Mouse (Mus musculus) cerebellum, postnatal 4 days (tissue): Measurements from ENCODE around the gene Cntn2.

Experiments
- DNase-seq, 2 experiments: peaks; one replicate each; pipeline ENCODE4 v3.0.0; 2022; ENCODE audit warnings: low spot score in 2 of 2, mixed read lengths in 1 of 2

Cntn2 gene

DNA sequence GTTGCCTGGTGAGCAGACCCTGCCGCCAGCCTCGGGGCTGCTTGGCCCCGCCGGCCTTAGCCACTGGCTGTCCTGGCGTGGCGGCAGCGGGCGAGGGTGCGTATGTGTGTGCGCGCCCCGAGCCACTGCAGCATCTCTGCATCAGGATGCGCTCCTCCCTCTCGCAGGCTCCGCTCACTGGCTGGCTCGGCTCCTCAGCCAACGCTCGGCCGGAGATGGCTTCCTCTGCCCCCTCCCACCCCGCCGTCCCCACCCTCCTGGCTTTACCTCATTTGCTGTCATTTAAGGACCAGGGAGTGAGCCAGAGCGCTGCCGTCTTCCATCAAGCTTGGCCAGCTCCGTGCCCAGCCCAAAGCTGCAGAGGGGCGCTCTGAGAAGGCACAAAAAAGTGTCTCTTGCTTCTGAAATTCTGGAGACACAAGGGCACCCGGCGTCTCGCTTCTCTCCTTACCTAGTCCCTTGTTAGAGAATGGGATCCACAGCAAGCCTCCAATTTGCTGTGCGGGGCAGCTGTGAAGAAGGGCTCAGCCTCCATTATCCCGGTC is at the start of gene Cntn2:
Gene Cntn2, minus strand, starts transcription at position 495 of the 545 bp plus-strand sequence.
- peak in 1 of 2 experiments; percentile 74 for DNase-seq

- DNase-seq = no peak
Observed at GRCm38 (mm10) chr1:132592145-132592544, 49.1 kb upstream of the Cntn2 start.

- no peak for DNase-seq
Observed at GRCm38 (mm10) chr1:132591399-132591930, 48.4 kb upstream of the Cntn2 start.

DNA sequence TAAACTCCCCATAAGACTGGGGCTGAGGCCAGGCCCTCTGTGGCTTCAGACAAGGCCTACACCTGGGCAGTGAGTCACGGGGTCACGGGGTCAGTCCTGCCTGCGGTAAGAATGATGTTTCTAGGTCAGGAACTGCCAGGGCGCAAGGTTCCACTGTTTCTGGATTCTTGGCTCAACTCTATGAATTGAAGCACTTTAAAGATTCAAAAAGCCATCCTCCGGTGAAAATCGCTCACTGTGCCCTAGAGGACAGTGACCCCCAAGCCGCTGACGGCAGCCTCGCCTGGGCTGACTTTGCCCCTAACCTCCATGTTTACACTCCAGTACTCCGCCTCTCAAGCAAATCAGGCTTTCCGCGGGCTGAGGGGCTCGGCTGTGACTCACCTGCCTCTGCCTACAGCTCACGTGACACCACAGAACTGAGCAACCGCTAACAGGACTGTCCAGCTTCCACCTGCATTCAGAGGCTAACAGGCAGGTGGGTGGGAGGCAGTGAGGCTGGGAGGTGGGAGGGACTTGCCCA is 43.7 kb upstream of the Cntn2 start:
- DNase-seq = no peak

DNA sequence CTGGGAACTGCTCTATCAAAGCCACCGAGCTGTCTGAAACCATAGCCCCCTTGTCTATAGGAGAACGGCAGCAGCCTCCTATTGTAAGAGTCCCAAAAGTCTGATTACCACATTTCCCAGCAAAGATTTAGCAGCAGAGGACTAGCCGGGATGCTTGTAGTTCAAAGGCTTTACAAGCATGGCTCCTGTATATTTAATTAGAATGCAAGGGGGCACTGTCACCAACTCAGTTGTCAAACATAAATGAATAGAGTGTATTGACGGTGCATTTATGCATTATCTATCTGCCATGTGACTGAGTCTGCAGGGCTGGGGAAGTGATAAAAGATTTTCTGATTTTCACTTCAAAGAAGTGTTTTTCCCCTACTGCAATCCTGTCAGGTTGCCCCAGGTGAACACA is 42.3 kb upstream of the Cntn2 start:
- no peak for DNase-seq

DNA sequence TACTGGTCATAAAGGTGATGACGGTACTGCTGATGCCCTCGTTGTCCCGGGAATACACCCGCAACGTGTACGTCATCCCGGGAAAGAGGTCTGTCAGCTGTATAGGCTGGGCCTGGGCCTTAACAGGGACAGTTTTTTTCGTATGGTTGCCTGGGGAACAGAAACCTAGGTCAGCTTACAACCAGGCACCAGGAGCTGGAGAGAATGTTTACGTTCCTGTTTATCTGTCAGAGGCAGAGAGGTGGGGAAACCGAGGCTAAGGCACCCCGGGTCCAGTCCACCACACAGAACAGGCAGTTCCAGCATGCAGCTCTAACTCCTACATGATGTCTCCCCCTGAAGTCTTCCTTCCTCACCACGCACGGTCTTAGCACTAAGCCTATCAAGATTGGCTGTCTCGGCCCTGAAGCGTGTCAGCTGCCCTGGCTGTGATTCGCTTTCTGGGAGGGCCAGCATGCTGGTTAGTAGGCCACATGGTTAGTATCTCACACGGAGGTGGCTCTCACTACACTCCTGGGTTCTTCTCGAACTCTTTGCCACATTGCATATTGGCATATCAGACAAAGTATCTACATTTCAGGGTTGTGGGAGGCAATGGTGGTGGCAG is 40.0 kb upstream of the Cntn2 start:
- DNase-seq = no peak

- DNase-seq = no peak
Observed at GRCm38 (mm10) chr1:132581845-132582839, 39.1 kb upstream of the Cntn2 start.

- DNase-seq = no peak
Observed at GRCm38 (mm10) chr1:132580063-132580462, 37.0 kb upstream of the Cntn2 start.

GRCm38 (mm10) chr1:132576845-132577244 is 33.8 kb upstream of the Cntn2 start:
- no peak for DNase-seq

GRCm38 (mm10) chr1:132572851-132573250 is 29.8 kb upstream of the Cntn2 start:
- no peak for DNase-seq

GRCm38 (mm10) chr1:132571613-132572012 is 28.6 kb upstream of the Cntn2 start:
- no peak for DNase-seq

GRCm38 (mm10) chr1:132570906-132571305 is 27.9 kb upstream of the Cntn2 start:
- DNase-seq = no peak

DNA sequence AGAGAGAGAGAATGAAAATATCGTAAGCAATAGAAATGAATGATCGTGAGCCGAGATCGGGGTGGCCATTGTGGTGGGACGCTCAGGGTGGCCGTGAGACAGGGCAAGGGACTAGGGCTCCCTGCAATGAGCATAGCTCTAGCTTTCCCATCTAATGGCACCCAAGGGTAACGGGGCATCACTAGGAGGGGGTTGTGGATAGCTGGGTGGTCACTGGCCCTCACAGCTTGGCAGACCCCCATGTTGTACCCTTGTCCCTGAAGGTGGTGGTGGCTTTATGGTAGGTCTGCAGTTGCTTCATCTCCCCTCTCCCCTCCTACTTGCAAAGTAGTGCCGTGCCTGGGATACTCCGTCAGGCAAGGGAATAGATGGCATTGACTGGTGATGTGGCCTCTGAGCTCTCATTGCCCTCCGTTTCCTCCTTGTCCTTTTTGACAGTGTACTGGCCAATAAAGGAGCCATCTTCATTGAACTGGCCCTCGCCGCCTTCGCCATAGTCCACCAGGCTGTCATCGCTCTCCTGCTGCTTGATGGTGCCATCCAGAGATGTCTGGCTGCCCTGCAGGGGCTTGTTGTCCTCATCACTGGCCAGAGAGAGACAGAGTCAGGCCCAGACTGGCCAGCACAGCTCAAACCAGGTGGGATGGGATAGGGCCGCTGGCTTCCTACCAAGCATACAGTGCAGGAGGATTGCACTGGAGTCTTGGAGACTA is 27.2 kb upstream of the Cntn2 start:
- DNase-seq = peak in 1 of 2 experiments; percentile 34

GRCm38 (mm10) chr1:132569516-132569915 is 26.5 kb upstream of the Cntn2 start:
- DNase-seq = peak in 1 of 2 experiments; percentile 77

- DNase-seq = no peak
Observed at GRCm38 (mm10) chr1:132567336-132568125, 24.5 kb upstream of the Cntn2 start.

DNA sequence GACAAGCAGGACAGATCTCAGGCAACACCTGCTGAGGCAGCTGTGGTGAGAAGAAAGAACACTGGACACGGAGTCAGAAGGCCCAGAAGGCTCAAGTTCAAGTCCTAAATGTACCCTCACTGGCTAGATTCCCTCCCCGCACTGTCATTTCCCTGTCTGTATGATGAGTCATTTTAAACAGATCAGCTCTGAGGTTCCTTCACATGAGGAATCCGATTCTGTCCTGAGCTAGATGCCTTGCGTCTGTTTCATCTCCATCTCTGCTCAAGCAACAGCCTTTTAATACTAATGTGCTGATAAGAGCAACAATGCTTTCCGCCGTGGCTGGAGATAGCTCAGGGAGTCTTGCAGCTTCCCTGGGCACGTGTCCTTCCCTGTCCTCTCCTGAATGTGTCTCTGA is 22.7 kb upstream of the Cntn2 start:
- DNase-seq = no peak

- no peak for DNase-seq
Observed at GRCm38 (mm10) chr1:132564946-132565345, 21.9 kb upstream of the Cntn2 start.

DNA sequence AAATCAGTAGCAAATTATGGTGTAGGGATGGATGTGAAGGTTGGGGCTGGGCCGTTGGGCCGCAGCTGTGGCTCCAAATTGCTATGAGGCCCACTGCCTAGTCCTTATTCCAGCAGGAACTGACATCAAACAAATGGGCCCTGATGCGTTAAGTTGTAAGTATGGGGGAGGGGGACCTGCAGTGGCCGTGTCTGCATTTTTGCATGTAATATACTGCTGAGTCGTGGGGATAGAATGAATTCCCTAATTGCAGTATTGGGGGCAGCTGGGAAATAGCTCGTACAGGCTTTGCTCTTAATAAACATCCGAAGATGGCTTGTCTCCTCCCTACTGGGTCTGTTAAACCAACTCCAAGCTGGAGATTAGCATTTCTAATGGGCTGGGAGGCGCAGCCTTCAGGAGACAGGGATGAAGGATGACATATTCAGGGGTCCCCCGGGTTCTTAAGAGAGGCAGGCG is 19.3 kb upstream of the Cntn2 start:
- no peak for DNase-seq

- peak in 1 of 2 experiments; percentile 84 for DNase-seq
Observed at GRCm38 (mm10) chr1:132560907-132561700, 18.0 kb upstream of the Cntn2 start.

GRCm38 (mm10) chr1:132559045-132559444 is 16.0 kb upstream of the Cntn2 start:
- no peak for DNase-seq
